Mouse (Mus musculus) small intestine, adult 2 months (tissue): ENCODE measurements around the gene Actr1b. TPM values are rescaled to one million over a fixed set of nuclear protein-coding genes. Genes with fewer than 3 reads are reported as not detected.
A peak's percentile ranks its signal among the peaks of the same experiment; 100 is the strongest.

ENCODE experiments used
- H3K27ac ChIP-seq: fragments of 200-500 bp; 2 replicates; pipeline ENCODE4 v1.5.1; 2012; ENCODE audit warnings: low read depth, low read length, control low read depth, inconsistent platforms; ENCODE audit not compliant: insufficient read depth
- H3K27me3 ChIP-seq: fragments of 200-500 bp; 2 replicates; pipeline ENCODE4 v1.6.1; 2012; ENCODE audit warnings: mild to moderate bottlenecking, moderate library complexity, low read length, inconsistent platforms; ENCODE audit not compliant: control insufficient read depth, insufficient read depth
- H3K36me3 ChIP-seq: fragments of 200-500 bp; 2 replicates; pipeline ENCODE4 v1.6.1; 2012; ENCODE audit warnings: mild to moderate bottlenecking, low read length, control low read depth, inconsistent platforms; ENCODE audit not compliant: control insufficient read depth, insufficient read depth
- H3K4me1 ChIP-seq: fragments of 200-500 bp; 2 replicates; pipeline ENCODE4 v1.6.1; 2012; ENCODE audit warnings: low read length, inconsistent platforms, mixed read lengths; ENCODE audit not compliant: control insufficient read depth, insufficient read depth, insufficient read length
- H3K4me3 ChIP-seq: fragments of 200-500 bp; 2 replicates; pipeline ENCODE4 v1.5.1; 2012; ENCODE audit warnings: low read depth, mild to moderate bottlenecking, control low read depth, inconsistent platforms, low read length, moderate library complexity
- CTCF ChIP-seq: fragments of 200-500 bp; IDR thresholded peaks from 2 replicates; pipeline ENCODE4 v1.5.1; 2012; ENCODE audit warnings: low read depth, mild to moderate bottlenecking, control low read depth, inconsistent platforms, low read length, moderate library complexity, mixed read lengths; ENCODE audit not compliant: insufficient replicate concordance, insufficient read length; ENCODE audit errors: extremely low read depth
- POLR2A ChIP-seq: fragments of 200-500 bp; IDR thresholded peaks from 2 replicates; pipeline ENCODE4 v1.6.1; 2012; ENCODE audit warnings: low read depth, mild to moderate bottlenecking, control low read depth, inconsistent platforms, low read length, moderate library complexity
- WGBS: fragments of 180-500 bp; shearing (Covaris S2); methylation state at CpG from one replicate; pipeline ENCODE4 v1.1.7; 2018; 5-methylcytosine and 5-hydroxymethylcytosine counted together
- polyA plus RNA-seq: library from polyadenylated mRNA; depleted of rRNA; stranded (reverse); fragments of >200 nt; gene quantifications from 2 replicates; pipeline ENCODE4 v1.2.3, GENCODE M21; 2012

Gene Actr1b
- polyA plus RNA-seq, 1 experiment: 81.6 TPM

DNA sequence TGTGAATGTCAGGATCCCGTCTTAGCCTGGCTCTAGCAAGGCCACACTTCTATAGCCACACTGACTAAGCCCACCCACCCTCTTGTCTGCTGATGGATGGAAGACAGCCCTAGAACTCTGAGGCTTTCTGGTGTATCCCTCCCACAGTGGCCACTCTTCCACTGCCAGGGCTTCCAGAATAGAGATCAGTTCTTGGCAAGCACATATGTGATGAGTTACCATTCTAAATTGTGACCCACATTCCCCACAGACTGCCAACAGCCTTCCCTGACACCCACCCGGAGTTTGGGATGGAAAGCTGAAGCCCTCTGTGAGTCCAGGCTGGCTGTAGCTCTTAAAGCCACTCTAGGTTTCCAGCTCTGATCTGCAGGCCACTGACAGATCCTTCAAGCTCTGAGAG lies 7.1 kb downstream of the Actr1b start:
- Histone ChIP-seq H3K27me3 (no peaks in the 10 kb centered on the region), H3K4me3 (no peak overlapping the region), H3K27ac (no peak overlapping the region), H3K4me1 (peaks cover 8% of the 10 kb centered on the region; the same call in 1 of the 2 replicates), H3K36me3 (peaks cover 40% of the 10 kb centered on the region)
- TF ChIP-seq POLR2A (no peak), CTCF (no peak)
- WGBS: 79% methylated on average over 2 of the region's 2 CpGs

DNA sequence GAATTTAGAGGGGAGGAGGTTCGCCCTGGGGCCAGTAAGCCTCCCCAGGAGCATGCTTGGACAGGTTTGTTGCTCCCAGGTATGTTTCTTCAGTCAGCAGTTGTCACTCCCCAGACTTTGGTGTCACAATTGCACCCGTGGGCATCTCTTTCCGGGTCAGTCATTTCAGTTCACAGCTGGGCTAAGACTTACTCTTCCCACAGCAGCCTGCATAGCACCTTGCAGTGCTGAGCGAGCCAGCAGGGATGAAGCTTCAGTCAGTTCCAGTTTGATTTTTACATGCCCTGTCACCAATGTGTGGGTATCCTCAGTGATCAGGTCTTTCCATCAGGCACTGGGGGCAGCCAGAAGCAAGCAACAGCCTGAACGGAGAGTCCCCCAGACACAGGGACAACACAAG lies 17.2 kb downstream of the Actr1b start:
- no peak overlapping the region for H3K4me3 ChIP-seq
- H3K36me3 ChIP-seq: peaks cover 44% of the 10 kb centered on the region
- H3K27ac ChIP-seq: no peak overlapping the region
- WGBS: 75% methylated on average over 5 of the region's 5 CpGs
- no peaks in the 10 kb centered on the region for H3K27me3 ChIP-seq
- peaks cover 3% of the 10 kb centered on the region; the same call in 1 of the 2 replicates for H3K4me1 ChIP-seq
- TF ChIP-seq CTCF (no peak), POLR2A (no peak)

DNA sequence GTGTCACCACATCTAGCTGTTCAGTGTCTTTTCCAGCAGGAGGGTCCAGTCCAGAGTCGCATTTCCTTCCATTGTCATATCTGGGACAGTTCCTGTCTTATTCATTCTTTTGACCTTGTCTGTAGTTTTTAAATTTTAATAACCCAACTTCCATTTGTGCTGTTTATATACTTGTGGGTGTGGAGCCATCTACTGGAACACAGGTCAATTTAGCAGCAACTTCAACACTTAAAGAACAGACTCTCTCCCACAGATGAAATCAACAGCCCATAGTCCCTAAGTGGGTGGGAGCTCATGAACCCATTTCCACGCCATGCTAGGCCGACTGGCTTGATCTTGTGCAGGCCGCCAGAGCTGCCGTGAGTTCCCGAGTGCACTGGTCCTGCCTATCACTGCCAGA lies 17.8 kb downstream of the Actr1b start:
- Histone ChIP-seq H3K36me3 (peaks cover 38% of the 10 kb centered on the region), H3K4me3 (no peak overlapping the region), H3K27ac (no peak overlapping the region), H3K4me1 (peaks cover 4% of the 10 kb centered on the region; the same call in 1 of the 2 replicates), H3K27me3 (no peaks in the 10 kb centered on the region)
- TF ChIP-seq POLR2A: no peak
- TF ChIP-seq CTCF: no peak
- WGBS: 70% methylated on average over 6 of the region's 6 CpGs

DNA sequence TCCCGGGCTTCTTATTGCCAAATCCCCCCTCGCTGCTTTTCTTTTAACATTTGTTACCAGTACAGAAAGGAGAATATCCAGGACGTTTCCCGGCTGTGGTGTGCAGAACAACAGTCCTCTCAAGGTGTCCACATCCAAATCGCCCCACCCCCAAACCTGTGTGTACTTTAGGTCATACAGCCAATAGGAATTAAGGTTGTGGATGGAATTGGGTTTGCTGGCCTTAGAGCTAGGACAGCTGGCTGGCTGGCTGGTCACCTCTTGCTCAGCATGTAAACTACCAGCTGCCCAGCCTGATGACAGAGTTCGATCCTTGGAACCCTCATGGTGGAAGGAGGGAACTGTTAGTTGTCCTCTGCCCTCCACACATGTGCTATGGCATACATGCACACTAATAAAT lies 19.4 kb downstream of the Actr1b start:
- H3K27me3 ChIP-seq: no peaks in the 10 kb centered on the region
- peaks cover 23% of the 10 kb centered on the region for H3K36me3 ChIP-seq
- WGBS: 72% methylated on average over 6 of the region's 6 CpGs
- H3K27ac ChIP-seq: no peak overlapping the region
- H3K4me3 ChIP-seq: no peak overlapping the region
- TF ChIP-seq CTCF (no peak), POLR2A (no peak)
- H3K4me1 ChIP-seq: peaks cover 7% of the 10 kb centered on the region; the same call in 1 of the 2 replicates

DNA sequence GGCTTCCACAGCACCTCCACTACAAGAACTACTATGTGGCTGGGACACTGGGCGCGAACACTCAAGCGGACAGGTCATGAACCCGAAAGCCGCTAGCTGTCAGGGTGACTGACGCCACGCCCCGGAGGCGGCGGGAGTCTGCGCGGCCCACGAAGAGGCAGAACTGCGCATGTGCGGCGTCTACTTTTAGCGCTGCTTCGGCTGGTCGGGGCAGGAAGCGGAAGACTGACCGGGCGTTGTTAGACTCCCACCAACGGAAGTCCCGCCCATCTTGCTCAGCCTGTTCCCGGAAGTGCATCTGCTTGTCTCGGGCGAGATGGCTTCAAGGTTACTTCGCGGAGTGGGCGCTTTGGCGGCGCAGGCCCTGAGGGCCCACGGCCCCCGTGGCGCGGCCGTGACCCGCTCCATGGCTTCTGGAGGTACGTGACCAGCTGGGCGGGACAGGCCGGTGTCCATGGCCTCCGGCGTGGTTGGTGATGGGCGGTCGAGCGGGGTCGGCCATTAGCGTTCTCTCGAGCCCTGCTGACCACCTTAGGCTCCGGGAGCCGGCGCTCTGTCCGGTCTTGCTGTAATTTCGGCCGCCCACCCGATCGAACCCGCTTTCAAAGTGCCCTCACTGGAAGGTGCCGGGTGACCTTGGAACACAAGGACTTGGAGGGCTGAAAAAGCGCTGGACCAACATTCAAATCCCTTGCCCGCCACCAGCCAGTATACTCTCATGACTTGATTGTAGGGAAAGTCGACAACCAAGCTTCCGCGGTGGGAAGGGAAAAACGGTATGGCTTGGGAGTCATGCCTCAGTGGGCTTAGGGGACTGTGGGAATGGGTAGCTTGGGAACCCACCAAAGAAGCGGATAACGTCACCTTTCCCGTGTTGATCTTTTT lies 22.7 kb downstream of the Actr1b start, which contains the start of gene Cox5b:
Cox5b (plus strand) TSS at position 179 of the 885 bp plus-strand sequence.
- peak within 1 kb of the TSS; percentile 73 for H3K27ac ChIP-seq

DNA sequence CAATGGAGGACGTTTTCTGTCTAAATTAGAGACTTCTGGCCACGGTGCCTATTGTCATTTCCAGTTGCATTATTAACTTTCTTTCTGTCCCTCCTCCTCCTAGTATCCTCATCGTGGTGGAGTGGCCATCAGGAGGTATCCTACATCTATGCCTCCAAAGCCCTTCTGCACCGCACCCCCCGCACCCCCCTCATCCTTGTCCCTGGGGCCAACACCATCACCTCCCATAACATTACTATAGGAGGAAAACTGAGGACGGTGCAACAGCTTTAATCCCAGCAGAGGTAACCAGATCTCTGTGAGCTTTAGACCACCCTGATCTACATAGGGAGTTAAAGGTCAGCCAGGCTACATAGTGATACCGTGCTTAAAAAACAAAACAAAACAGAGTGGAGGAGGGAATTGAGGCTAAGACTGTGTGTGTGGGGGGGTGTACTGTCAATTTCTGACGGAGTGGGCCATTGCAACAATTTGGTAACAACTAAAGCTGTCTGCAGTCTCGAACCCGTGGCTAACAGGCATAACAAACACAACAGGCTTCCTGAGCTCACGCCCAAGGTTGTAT lies 23.5 kb downstream of the Actr1b start:
- H3K4me3 ChIP-seq: peak overlapping the region; percentile 54
- H3K27me3 ChIP-seq: no peaks in the 10 kb centered on the region
- no peak for TF ChIP-seq CTCF
- TF ChIP-seq POLR2A: no peak
- 61% methylated on average over 11 of the region's 11 CpGs for WGBS
- peak overlapping the region; percentile 22 for H3K27ac ChIP-seq
- peaks cover 7% of the 10 kb centered on the region; the same call in 1 of the 2 replicates for H3K4me1 ChIP-seq
- H3K36me3 ChIP-seq: peaks cover 17% of the 10 kb centered on the region

More for the DNA sequence above, 22.7 kb downstream of the Actr1b start, which contains the start of gene Cox5b:
- TF ChIP-seq CTCF: no peak
- 0 out of 2 replicates have a peak, but pooled peaks have one; percentile 35 for TF ChIP-seq POLR2A
- Histone ChIP-seq H3K4me3 (peak within 1 kb of the TSS; percentile 95), H3K27me3 (no peaks in the 10 kb centered on the region), H3K4me1 (peaks cover 7% of the 10 kb centered on the region; the same call in 1 of the 2 replicates), H3K36me3 (peaks cover 17% of the 10 kb centered on the region)
- WGBS: under 1% methylated on average over 68 of the region's 68 CpGs

DNA sequence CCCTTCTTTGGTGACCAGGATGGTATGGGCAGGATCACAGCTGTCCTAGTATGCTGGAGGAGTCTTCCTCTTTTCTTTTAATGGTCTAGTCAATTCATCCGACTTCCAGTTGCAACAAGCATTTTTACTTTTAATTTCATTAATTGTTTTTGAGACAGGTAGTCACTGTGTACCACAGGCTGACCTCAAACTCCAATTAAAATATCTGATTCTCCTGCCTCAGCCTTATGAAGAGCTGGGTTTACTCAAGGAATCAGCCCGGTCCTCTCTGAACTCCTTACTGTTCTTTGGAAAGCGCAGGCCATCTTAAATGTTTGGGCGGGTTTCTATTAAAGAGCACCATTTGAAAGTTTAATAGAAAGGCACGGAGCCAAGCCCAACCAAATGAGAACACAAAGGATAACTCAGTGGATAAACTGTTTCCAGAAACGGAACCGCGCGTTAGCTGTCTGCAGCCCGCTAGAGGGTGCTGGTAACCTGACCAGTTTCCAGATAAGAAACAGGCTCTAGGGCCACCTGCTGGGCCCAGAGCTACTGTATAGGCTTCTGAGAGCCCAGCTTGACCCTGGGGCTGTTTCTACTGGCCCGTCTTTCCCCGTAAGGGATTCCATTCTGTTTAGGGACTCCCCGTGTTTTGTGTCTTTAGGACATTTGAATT lies 30.3 kb downstream of the Actr1b start:
- 9% methylated on average over 13 of the region's 13 CpGs for WGBS
- H3K4me1 ChIP-seq: no peaks in the 10 kb centered on the region
- TF ChIP-seq CTCF (peak; percentile 97; the same call in 1 of the 2 replicates), POLR2A (no peak)

More for the DNA sequence above, 30.3 kb downstream of the Actr1b start:
- no peak overlapping the region for H3K27ac ChIP-seq
- H3K27me3 ChIP-seq: no peaks in the 10 kb centered on the region
- no peaks in the 10 kb centered on the region for H3K36me3 ChIP-seq
- H3K4me3 ChIP-seq: no peak overlapping the region
